Mouse (Mus musculus) limb, embryonic 12.5 days (tissue): ENCODE results near the gene Slc35e3. TPM values are rescaled to one million over a fixed set of nuclear protein-coding genes. Genes with fewer than 3 reads are reported as not detected.

Source experiments
- ATAC-seq: fragments of 200-750 bp; cut with Nextera tagmentation; 2 replicates; pipeline ENCODE4 v1.8.0; 2017; ENCODE audit warnings: low read depth, moderate TSS enrichment; ENCODE audit not compliant: insufficient number of reproducible peaks, insufficient read depth, low FRiP score, low TSS enrichment
- H3K27ac ChIP-seq: fragments of 300-500 bp; sonication (generic); 2 replicates; pipeline ENCODE4 v1.5.1; 2016; ENCODE audit warnings: mild to moderate bottlenecking, moderate library complexity
- H3K27me3 ChIP-seq: fragments of 300-500 bp; sonication (generic); 2 replicates; pipeline ENCODE4 v1.6.1; 2016; ENCODE audit warnings: mild to moderate bottlenecking, moderate library complexity
- H3K36me3 ChIP-seq: fragments of 300-500 bp; sonication (generic); 2 replicates; pipeline ENCODE4 v1.6.1; 2016; ENCODE audit warnings: mild to moderate bottlenecking, moderate library complexity
- H3K4me1 ChIP-seq: fragments of 300-500 bp; sonication (generic); replicated peaks from 2 replicates; pipeline ENCODE4 v1.6.1; 2016
- H3K4me2 ChIP-seq: fragments of 300-500 bp; sonication (generic); 2 replicates; pipeline ENCODE4 v1.6.1; 2016; ENCODE audit warnings: mild to moderate bottlenecking, moderate library complexity
- H3K4me3 ChIP-seq: fragments of 300-500 bp; sonication (generic); replicated peaks from 2 replicates; pipeline ENCODE4 v1.5.1; 2016; ENCODE audit warnings: mild to moderate bottlenecking
- H3K9ac ChIP-seq: fragments of 300-500 bp; sonication (generic); replicated peaks from 2 replicates; pipeline ENCODE4 v1.6.1; 2016; ENCODE audit warnings: mild to moderate bottlenecking, moderate library complexity
- H3K9me3 ChIP-seq: fragments of 300-500 bp; sonication (generic); 2 replicates; pipeline ENCODE4 v1.6.1; 2016; ENCODE audit warnings: mild to moderate bottlenecking, moderate library complexity
- WGBS: fragments of 180-500 bp; shearing (Covaris S2); methylation state at CpG from one replicate; pipeline ENCODE4 v1.1.7; 2016; 5-methylcytosine and 5-hydroxymethylcytosine counted together
- polyA plus RNA-seq: library from polyadenylated mRNA; unstranded; fragments of >200 nt; fragmentation: Nextera tagmentation; extraction: Ambion mirVana; gene quantifications from 2 replicates; pipeline ENCODE4 v1.2.1, GENCODE M21; 2016

The Slc35e3 gene
- polyA plus RNA-seq, 1 experiment from 2014 or later = 43.8 TPM

DNA sequence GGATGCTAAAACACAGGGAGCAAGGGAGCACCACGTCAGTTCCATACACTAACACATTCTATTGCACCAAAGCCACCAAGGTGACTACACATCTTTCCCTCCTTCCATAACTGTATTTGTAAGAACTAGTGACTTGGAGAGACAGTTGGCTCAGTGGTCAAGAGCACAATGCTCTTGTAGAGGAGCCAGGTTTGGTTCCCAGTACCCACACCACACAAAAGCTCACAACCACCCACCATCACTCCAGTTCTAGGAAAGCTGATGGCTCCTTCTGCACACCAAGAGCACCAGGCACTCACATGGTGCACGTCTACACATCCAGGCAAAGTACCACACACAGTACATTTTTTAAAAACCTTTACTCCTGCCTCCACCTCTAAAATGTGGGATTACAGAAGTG lies 35.9 kb upstream of the Slc35e3 start:
- Histone ChIP-seq H3K9me3 (no peaks in the 10 kb centered on the region), H3K4me3 (no peak overlapping the region), H3K36me3 (peaks cover 93% of the 10 kb centered on the region), H3K27ac (no peak overlapping the region), H3K4me1 (no peaks in the 10 kb centered on the region), H3K27me3 (no peaks in the 10 kb centered on the region), H3K4me2 (no peak overlapping the region), H3K9ac (no peak overlapping the region)
- no peak for ATAC-seq
- 89% methylated on average over 2 of the region's 2 CpGs for WGBS

DNA sequence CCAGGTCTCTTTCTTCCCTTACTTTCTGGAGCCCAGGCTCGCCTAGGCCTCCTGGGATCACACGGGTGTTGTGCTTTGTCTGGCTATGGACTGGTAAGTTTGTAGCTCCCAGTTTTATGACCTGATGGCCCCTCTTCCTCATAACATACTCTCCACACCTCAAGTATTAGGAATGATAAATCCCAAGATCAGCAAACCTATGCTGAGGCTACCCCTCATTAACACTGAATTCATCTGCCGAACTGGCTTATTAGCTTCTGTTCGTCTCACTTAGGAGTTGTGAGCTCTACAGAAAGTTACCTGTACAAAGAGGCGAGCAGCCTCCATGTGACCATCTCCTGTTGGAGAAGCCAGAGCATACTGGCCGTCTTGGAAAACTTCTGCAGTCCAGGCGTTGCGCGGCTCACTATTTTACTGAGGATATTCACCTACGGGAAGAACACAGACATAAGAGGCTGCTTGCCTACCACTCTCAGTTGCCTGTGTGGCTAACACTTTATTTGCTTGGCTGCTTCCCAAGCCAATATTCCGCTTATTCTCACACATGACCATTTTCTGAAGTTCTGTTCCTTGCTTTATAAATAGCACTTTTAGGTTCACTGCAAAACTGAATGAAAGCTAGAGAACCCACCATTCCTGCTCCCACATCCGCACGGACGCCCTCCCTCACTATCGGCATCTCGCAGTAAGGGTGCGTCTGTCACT lies 35.0 kb upstream of the Slc35e3 start:
- Histone ChIP-seq H3K9me3 (no peaks in the 10 kb centered on the region), H3K27me3 (no peaks in the 10 kb centered on the region), H3K4me3 (no peak overlapping the region), H3K4me2 (no peak overlapping the region), H3K27ac (no peak overlapping the region), H3K4me1 (no peaks in the 10 kb centered on the region), H3K9ac (no peak overlapping the region), H3K36me3 (peaks cover 93% of the 10 kb centered on the region)
- WGBS = 92% methylated on average over 17 of the region's 17 CpGs
- ATAC-seq = no peak

DNA sequence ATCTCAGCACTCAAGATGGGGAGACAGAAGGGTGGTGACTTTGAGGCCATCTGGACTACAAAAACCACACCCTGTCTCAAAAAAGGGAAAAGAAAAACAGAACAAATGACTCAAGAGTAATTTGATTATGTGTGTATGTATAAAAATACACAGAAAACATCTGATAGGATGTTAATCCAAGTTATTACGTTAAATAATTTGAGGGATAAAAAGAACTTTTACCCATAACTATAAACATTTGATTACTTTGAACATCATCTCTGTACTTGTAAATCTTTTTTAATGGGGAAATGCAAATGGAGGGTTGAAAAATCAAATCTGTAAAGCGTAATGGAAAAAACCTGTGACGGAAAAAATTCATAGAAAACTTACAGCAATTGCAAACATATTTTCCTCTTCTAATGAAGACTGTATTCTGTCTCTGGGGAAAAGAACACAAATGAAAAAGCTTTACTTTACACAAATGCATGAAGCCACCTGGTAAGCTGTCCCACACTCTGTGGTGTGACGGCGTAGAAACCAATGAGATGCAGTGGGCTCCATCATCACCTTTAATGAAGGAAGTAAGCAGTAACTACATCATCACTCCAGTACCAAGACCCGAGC lies 34.2 kb upstream of the Slc35e3 start:
- WGBS = 88% methylated on average over 6 of the region's 6 CpGs
- no peaks in the 10 kb centered on the region for H3K9me3 ChIP-seq
- no peak for ATAC-seq
- no peak overlapping the region for H3K27ac ChIP-seq
- no peak overlapping the region for H3K4me3 ChIP-seq
- H3K4me2 ChIP-seq = no peak overlapping the region
- H3K27me3 ChIP-seq = no peaks in the 10 kb centered on the region
- H3K4me1 ChIP-seq = no peaks in the 10 kb centered on the region
- H3K9ac ChIP-seq = no peak overlapping the region
- H3K36me3 ChIP-seq = peaks cover 93% of the 10 kb centered on the region

DNA sequence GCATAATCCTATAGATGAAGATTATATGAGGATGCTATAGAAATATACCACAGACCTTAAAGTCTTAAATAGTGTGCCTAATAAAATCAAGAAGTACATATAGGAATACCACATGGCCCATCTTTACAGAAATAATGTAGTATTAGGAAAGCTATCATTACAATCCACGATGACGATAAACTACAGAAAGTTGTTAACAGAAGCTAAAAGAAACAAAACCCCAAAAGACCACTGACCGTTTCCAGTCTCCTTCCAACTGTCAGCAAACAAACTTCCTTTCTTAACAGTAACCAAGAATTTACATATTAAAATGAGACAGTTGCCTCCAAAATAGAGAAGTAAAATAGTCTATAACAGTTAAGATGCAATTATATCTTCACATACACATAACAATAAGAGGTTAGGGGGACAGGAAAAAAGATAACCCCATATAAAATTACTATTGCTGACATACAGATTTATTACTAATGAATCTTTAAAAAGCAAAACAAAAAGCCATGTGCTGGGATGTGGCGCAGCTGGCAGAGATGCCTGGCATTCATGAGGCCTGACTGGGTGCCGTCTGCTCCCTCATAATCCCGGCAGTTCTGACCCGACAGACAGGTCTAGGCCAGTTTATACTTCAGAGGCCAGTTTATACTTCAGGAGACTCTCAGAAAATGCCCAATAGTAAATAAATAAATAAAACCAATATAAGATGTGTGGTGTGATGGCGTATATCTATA lies 33.6 kb upstream of the Slc35e3 start:
- H3K36me3 ChIP-seq = peaks cover 93% of the 10 kb centered on the region
- no peak overlapping the region for H3K9ac ChIP-seq
- ATAC-seq = no peak
- H3K4me2 ChIP-seq = no peak overlapping the region
- no peaks in the 10 kb centered on the region for H3K9me3 ChIP-seq
- WGBS = 91% methylated on average over 8 of the region's 8 CpGs
- H3K27ac ChIP-seq = no peak overlapping the region
- H3K27me3 ChIP-seq = no peaks in the 10 kb centered on the region
- H3K4me3 ChIP-seq = no peak overlapping the region
- H3K4me1 ChIP-seq = no peaks in the 10 kb centered on the region

DNA sequence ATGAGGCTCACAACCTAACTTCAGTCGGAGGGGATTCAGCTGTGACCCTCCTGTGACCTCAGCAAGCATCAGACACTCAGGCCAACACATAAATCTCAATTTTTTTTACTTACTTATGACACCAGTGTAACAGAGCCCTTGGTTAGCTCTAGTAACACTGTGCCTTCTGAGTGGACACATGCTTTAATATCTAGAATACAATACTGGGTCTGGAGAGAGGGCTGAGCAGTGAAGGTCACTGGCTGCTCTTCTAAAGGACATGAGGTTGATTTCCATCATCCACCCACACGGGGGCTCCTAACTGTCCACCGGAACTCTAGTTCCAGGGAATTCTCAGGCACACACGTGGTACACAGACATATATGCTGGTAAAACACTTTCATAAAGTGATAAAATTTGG lies 32.8 kb upstream of the Slc35e3 start:
- 86% methylated on average over 4 of the region's 4 CpGs for WGBS
- H3K27ac ChIP-seq = no peak overlapping the region
- H3K4me3 ChIP-seq = no peak overlapping the region
- H3K4me2 ChIP-seq = no peak overlapping the region
- peaks cover 94% of the 10 kb centered on the region for H3K36me3 ChIP-seq
- ATAC-seq = no peak
- no peak overlapping the region for H3K9ac ChIP-seq
- no peaks in the 10 kb centered on the region for H3K9me3 ChIP-seq
- H3K27me3 ChIP-seq = no peaks in the 10 kb centered on the region
- H3K4me1 ChIP-seq = no peaks in the 10 kb centered on the region

DNA sequence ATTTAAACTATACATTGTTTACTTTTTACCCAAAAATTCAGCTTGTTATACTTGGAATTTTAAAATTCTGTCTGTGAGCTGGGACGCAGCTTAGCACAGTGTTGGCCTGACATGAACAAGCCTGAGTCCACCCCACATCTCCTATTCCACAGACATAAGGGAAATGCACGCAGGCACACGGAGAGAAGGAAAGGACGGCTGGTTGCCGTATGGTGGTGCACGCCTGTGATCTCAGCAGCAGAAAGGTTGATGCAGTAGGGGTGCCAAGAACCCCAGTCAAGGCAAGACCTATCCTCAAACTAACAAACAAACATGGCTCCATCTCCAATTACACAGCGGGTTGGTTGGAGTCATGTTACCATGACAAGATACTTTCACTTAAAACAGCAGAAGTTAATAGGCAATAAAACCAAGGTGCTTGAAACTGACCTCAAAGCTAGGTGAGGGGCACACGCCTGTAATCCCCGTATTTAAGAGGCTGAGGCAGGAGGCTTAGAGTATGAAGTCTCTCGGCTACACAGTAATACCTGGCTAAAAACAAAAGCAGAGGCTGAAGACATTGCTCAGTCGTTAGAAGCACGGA lies 32.3 kb upstream of the Slc35e3 start:
- no peaks in the 10 kb centered on the region for H3K4me1 ChIP-seq
- H3K9me3 ChIP-seq = no peaks in the 10 kb centered on the region
- WGBS = 89% methylated on average over 12 of the region's 12 CpGs
- no peak overlapping the region for H3K4me2 ChIP-seq
- H3K27me3 ChIP-seq = no peaks in the 10 kb centered on the region
- no peak overlapping the region for H3K27ac ChIP-seq
- H3K9ac ChIP-seq = no peak overlapping the region
- H3K36me3 ChIP-seq = peaks cover 94% of the 10 kb centered on the region
- no peak for ATAC-seq
- H3K4me3 ChIP-seq = no peak overlapping the region

DNA sequence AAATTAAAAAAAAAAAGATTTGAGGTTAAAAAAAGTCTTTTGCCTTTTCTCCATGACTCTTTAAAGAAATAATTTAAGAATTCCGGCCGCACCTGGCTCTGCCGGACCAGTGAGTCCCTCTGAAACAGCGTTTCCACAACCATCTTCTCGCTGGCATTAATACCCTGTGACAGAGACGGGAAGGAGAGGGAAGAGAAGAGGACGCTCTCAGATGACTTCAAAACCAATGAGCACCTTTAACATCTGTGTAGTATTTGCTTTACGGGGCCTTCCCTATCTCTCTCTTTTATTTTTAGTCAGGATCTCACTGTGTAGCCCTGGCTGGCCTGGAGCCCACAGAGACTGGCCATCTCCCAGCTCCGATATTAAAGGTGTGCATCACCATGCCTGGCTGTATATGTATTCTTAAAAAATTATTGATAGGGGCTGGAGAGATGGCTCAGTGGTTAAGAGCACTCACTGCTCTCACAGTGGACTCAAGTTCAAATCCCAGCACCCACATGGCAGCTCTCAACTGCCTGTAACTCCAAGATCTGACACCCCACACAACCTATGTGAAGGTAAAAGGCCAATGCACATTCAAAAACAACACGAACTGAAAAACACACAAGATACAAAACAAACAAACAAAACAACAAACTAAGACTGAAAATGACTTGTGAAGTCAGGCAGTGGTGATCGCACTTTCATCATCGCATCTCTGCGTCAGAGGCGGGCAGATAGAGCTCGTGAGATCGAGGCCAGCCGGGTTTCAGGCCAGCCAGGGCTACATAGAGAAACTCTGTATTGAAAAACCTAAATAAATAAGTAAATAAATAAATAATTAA lies 31.5 kb upstream of the Slc35e3 start:
- Histone ChIP-seq H3K4me3 (no peak overlapping the region), H3K36me3 (peaks cover 94% of the 10 kb centered on the region)
- 94% methylated on average over 17 of the region's 17 CpGs for WGBS

DNA sequence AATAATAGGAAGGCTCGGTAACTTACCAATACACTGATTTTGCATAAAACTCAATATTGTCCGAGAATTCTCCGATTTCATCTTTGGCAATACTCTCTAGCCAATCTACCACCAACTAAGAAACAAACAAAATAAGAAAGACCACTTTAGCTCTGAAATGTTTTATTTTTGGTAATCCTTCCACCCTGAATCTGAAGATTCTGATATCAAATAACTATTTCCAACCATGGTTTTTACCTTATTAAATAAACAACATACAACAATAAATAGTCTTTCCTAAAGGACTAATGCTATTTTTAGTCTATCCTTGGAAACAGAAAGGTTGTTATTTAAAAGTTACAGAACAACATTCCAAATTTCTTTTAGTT lies 30.9 kb upstream of the Slc35e3 start:
- no peak for ATAC-seq
- Histone ChIP-seq H3K27me3 (no peaks in the 10 kb centered on the region), H3K27ac (no peak overlapping the region), H3K36me3 (peaks cover 94% of the 10 kb centered on the region), H3K4me2 (no peak overlapping the region), H3K9me3 (no peaks in the 10 kb centered on the region), H3K4me1 (no peaks in the 10 kb centered on the region), H3K4me3 (no peak overlapping the region), H3K9ac (no peak overlapping the region)
- WGBS = 94% methylated on average over 3 of the region's 3 CpGs

More for the DNA sequence above, 31.5 kb upstream of the Slc35e3 start:
- Histone ChIP-seq H3K4me2 (no peak overlapping the region), H3K27ac (no peak overlapping the region), H3K9me3 (no peaks in the 10 kb centered on the region), H3K27me3 (no peaks in the 10 kb centered on the region), H3K4me1 (no peaks in the 10 kb centered on the region), H3K9ac (no peak overlapping the region)
- ATAC-seq = no peak

DNA sequence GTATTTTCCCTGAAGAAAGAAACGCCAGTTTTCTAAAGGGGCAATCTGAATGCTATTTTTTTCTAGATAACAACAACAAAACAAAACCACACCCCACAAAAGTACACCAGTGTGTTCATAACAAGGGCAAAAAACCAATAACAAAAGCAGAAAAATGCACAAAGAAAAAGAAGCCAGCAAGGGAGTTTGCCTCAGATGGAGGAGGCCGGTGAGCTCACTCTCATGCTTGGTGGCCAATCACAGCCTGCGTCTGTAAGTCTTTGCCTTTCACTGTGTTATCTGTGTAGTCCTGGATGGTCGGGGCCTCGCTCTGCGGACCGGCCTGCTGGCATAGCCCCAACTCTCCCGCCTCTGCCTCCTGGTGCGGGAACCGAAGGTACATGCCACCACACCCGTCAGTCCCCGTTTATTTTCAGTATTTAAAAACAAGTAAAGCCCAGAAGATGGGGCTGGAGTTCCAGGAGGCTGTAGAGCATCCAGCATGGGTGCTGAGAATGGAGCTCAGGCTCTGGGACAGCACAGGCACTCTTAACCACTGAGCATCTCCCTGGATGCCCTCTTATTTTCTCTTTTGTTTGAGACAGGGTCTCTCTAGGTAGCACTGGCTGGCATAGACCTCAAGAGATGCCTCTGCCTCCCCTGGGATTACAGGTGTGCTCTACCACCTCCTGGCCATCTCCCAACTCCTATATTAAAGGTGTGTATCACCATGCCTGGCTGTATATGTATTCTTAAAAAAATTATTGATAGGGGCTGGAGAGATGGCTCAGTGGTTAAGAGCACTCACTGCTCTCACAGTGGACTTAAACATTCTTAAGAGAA lies 30.3 kb upstream of the Slc35e3 start:
- H3K4me3 ChIP-seq = no peak overlapping the region
- peaks cover 91% of the 10 kb centered on the region for H3K36me3 ChIP-seq
- no peak overlapping the region for H3K4me2 ChIP-seq
- ATAC-seq = no peak
- no peaks in the 10 kb centered on the region for H3K27me3 ChIP-seq
- no peak overlapping the region for H3K9ac ChIP-seq
- no peaks in the 10 kb centered on the region for H3K4me1 ChIP-seq
- WGBS = 93% methylated on average over 12 of the region's 12 CpGs
- H3K9me3 ChIP-seq = no peaks in the 10 kb centered on the region
- H3K27ac ChIP-seq = no peak overlapping the region

DNA sequence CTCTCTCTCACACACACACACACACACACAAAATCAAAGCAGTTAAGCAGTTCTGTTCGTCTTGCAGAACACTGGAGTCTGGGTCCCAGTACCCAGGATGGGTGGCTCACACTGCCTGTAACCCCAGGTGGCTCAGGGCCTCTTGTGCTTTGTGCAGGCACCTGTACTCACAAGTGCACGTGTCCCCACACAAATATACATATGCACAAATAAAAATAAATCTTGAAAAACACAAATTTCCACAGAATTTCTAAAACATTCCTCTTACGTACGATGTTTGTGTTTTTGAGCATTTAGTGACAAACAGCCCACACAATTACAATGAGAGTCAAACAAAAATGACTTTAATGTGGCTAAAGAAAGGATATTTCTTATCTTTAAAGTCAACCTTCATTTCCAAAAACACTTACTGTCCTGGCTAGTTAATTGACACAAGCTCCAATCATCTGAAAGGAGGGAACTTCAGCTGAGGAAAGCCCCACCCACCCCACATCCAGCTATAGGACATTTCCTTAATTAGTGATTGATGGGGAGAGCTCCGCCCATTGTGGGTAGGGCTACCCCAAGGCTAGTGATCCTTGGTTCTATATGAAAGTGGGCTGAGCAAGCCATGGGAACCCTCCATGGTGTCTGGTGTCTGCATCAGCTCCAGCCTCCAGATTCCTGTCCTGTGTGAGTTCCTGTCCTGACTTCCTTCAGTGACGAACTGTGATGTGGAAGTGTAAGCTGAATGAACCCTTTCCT lies 29.4 kb upstream of the Slc35e3 start:
- Histone ChIP-seq H3K27ac (no peak overlapping the region), H3K4me1 (no peaks in the 10 kb centered on the region), H3K27me3 (no peaks in the 10 kb centered on the region), H3K36me3 (peaks cover 90% of the 10 kb centered on the region), H3K4me3 (no peak overlapping the region), H3K9ac (no peak overlapping the region), H3K9me3 (no peaks in the 10 kb centered on the region), H3K4me2 (no peak overlapping the region)
- 86% methylated on average over 6 of the region's 6 CpGs for WGBS
- ATAC-seq = no peak
